Mouse (Mus musculus): ENCODE results near the gene Gsc2.

GRCm38 (mm10) chr16:17876096-17876495, 38.8 kb downstream of the Gsc2 start:
- TF ChIP-seq CTCF (IDR thresholded peaks at IDR 0.05; ENCODE audit: borderline replicate concordance, insufficient read depth, low read length) (no peak), POLR2A (IDR thresholded peaks at IDR 0.05; ENCODE audit: low read depth, low read length) (no peak)
